ENCODE assay signal across 8 mouse cellular contexts in genomic region chr6:40326341-40326740, GRCm38 (mm10). TPM values are rescaled to one million over a fixed set of nuclear protein-coding genes. Genes with fewer than 3 reads are reported as not detected.
A peak's percentile ranks its signal among the peaks of the same experiment; 100 is the strongest.
DNase-seq lines count a peak whose midpoint lies in the region; ATAC-seq and TF ChIP-seq lines count a peak whose summit lies in the region.

No protein-coding gene starts in this region.

- intact Hi-C loops in heart, adult 2 months (cut with DNase I), result no loop called here

- 86% methylated on average over 8 of the region's 8 CpGs for WGBS in heart, embryonic 13.5 days
- 91% methylated on average over 8 of the region's 8 CpGs for WGBS in heart, adult 2 months
- WGBS in forebrain, embryonic 12.5 days, result 88% methylated on average over 8 of the region's 8 CpGs
- 82% methylated on average over 8 of the region's 8 CpGs for WGBS in liver, postnatal 0 days (ENCODE audit: insufficient replicate concordance)

- no peak overlapping the region for H3K9ac ChIP-seq in heart, embryonic 13.5 days
- no peak overlapping the region for H3K9ac ChIP-seq in heart, adult 2 months (ENCODE audit: low read depth, low read length)
- H3K9ac ChIP-seq in ES-Bruce4 (ENCODE audit: low read depth, poor library complexity, severe bottlenecking), result peak overlapping the region; percentile 49; the same call in 1 of the 2 replicates
- H3K9ac ChIP-seq in forebrain, embryonic 12.5 days, result no peak overlapping the region
- no peak overlapping the region for H3K9ac ChIP-seq in liver, postnatal 0 days (replicated peaks)

- TF ChIP-seq POLR2A in heart, adult 2 months (IDR thresholded peaks at IDR 0.05; ENCODE audit: insufficient read depth, low read depth, low read length), result no peak
- no peak for TF ChIP-seq POLR2A in ES-Bruce4 (IDR thresholded peaks at IDR 0.05; ENCODE audit: insufficient read depth, low read length)

- H3K4me1 ChIP-seq in heart, embryonic 13.5 days, result 0 out of 2 replicates have a peak, but pooled peaks cover 12% of the 10 kb centered on the region
- no peaks in the 10 kb centered on the region; the same call in 1 of the 2 replicates for H3K4me1 ChIP-seq in heart, adult 2 months (ENCODE audit: control insufficient read depth, insufficient read depth, low read length)
- no peaks in the 10 kb centered on the region for H3K4me1 ChIP-seq in ES-Bruce4 (ENCODE audit: control insufficient read depth, insufficient read depth, low read length)
- 0 out of 2 replicates have a peak, but pooled peaks cover 2% of the 10 kb centered on the region for H3K4me1 ChIP-seq in forebrain, embryonic 12.5 days
- H3K4me1 ChIP-seq in liver, postnatal 0 days (ENCODE audit: insufficient read depth), result peaks cover 2% of the 10 kb centered on the region; the same call in 1 of the 2 replicates

- no peak for TF ChIP-seq CTCF in heart, adult 2 months (IDR thresholded peaks at IDR 0.05)
- no peak for TF ChIP-seq CTCF in ES-Bruce4 (IDR thresholded peaks at IDR 0.05; ENCODE audit: low read depth, low read length)
- TF ChIP-seq CTCF in liver, postnatal 0 days (IDR thresholded peaks at IDR 0.05; ENCODE audit: low read depth), result no peak

- no peaks in the 10 kb centered on the region for H3K27me3 ChIP-seq in heart, embryonic 13.5 days (replicated peaks)
- no peaks in the 10 kb centered on the region for H3K27me3 ChIP-seq in heart, adult 2 months (ENCODE audit: control insufficient read depth, insufficient read depth, low read length)
- no peaks in the 10 kb centered on the region for H3K27me3 ChIP-seq in ES-Bruce4 (ENCODE audit: control insufficient read depth, insufficient read depth, low read length, poor library complexity, severe bottlenecking)
- H3K27me3 ChIP-seq in forebrain, embryonic 12.5 days, result no peaks in the 10 kb centered on the region
- no peaks in the 10 kb centered on the region for H3K27me3 ChIP-seq in liver, postnatal 0 days (ENCODE audit: insufficient read depth, low read length)

- H3K79me2 ChIP-seq in heart, adult 2 months (replicated peaks; ENCODE audit: control insufficient read depth, insufficient read depth, low read length), result no peaks in the 10 kb centered on the region

- peak overlapping the region; percentile 77 for H3K4me3 ChIP-seq in heart, embryonic 13.5 days
- H3K4me3 ChIP-seq in heart, adult 2 months, result no peak overlapping the region
- H3K4me3 ChIP-seq in ES-Bruce4 (ENCODE audit: low read depth, low read length), result no peak overlapping the region
- H3K4me3 ChIP-seq in forebrain, embryonic 12.5 days (replicated peaks), result 0 out of 2 replicates have a peak overlapping the region, but pooled peaks have one; percentile 79
- peak overlapping the region; percentile 64; the same call in 1 of the 2 replicates for H3K4me3 ChIP-seq in liver, postnatal 0 days (ENCODE audit: low read depth, low read length)

- ATAC-seq in heart, embryonic 13.5 days (ENCODE audit: extremely low read depth, insufficient number of reproducible peaks, low FRiP score, low TSS enrichment), result no peak
- no peak for ATAC-seq in forebrain, embryonic 12.5 days (ENCODE audit: low FRiP score)
- no peak for ATAC-seq in liver, postnatal 0 days

- H3K4me2 ChIP-seq in heart, embryonic 13.5 days, result peak overlapping the region; percentile 69
- H3K4me2 ChIP-seq in forebrain, embryonic 12.5 days, result peak overlapping the region; percentile 54
- peak overlapping the region; percentile 66 for H3K4me2 ChIP-seq in liver, postnatal 0 days (ENCODE audit: low read depth, low read length)

- no peaks in the 10 kb centered on the region for H3K9me3 ChIP-seq in heart, embryonic 13.5 days
- no peaks in the 10 kb centered on the region for H3K9me3 ChIP-seq in ES-Bruce4 (replicated peaks; ENCODE audit: control insufficient read depth, insufficient read depth, low read length, poor library complexity, severe bottlenecking)
- H3K9me3 ChIP-seq in forebrain, embryonic 12.5 days, result no peaks in the 10 kb centered on the region
- H3K9me3 ChIP-seq in liver, postnatal 0 days (ENCODE audit: low read length), result no peaks in the 10 kb centered on the region

- no peak overlapping the region for H3K27ac ChIP-seq in heart, embryonic 13.5 days (replicated peaks)
- H3K27ac ChIP-seq in heart, adult 2 months, result no peak overlapping the region
- H3K27ac ChIP-seq in ES-Bruce4 (ENCODE audit: insufficient read depth, low read length), result no peak overlapping the region
- H3K27ac ChIP-seq in forebrain, embryonic 12.5 days, result no peak overlapping the region
- no peak overlapping the region for H3K27ac ChIP-seq in liver, postnatal 0 days (ENCODE audit: low read depth)

- H3K36me3 ChIP-seq in heart, embryonic 13.5 days, result peaks cover 17% of the 10 kb centered on the region
- no peaks in the 10 kb centered on the region for H3K36me3 ChIP-seq in heart, adult 2 months (ENCODE audit: control insufficient read depth, insufficient read depth, low read length)
- peaks cover 7% of the 10 kb centered on the region for H3K36me3 ChIP-seq in ES-Bruce4 (ENCODE audit: control insufficient read depth, insufficient read depth, low read length, poor library complexity, severe bottlenecking)
- H3K36me3 ChIP-seq in forebrain, embryonic 12.5 days (replicated peaks), result peaks cover 11% of the 10 kb centered on the region
- 0 out of 2 replicates have a peak, but pooled peaks cover 7% of the 10 kb centered on the region for H3K36me3 ChIP-seq in liver, postnatal 0 days (replicated peaks; ENCODE audit: insufficient read depth, low read length)

- DNase-seq in heart, adult 2 months, result no peak
- DNase-seq in liver, postnatal 0 days, result no peak
- no peak for DNase-seq in spleen, adult 12 weeks (ENCODE audit: low spot score)
- DNase-seq in gastrocnemius, postnatal 4 days (ENCODE audit: low spot score in 2 of 2), result no peak
- no peak for DNase-seq in B cell, adult 2 months

- no peak for TF ChIP-seq EP300 in heart, adult 2 months (IDR thresholded peaks at IDR 0.05; ENCODE audit: insufficient read depth, low read depth, low read length)
- no peak for TF ChIP-seq EP300 in ES-Bruce4 (IDR thresholded peaks at IDR 0.05; ENCODE audit: insufficient read depth, low read depth, low read length)
- TF ChIP-seq EP300 in liver, postnatal 0 days (IDR thresholded peaks at IDR 0.05; ENCODE audit: low read depth), result no peak

RNA-seq across cellular contexts. Expression of gene Agk, which starts 1.4 kb away (rescaled TPM):
- polyA plus RNA-seq in heart, embryonic 13.5 days (2015; fragmentation: Nextera tagmentation; extraction: Ambion mirVana), result 33.9 and 40.6 TPM in 2 replicates
- total RNA-seq in heart, adult 2 months (2021), result 10 to 100 TPM; 16.6 to 17.5 TPM
- polyA plus RNA-seq in heart, adult 2 months (2012; rRNA removed), result 10.7 and 17.4 TPM in 2 replicates
- polyA plus RNA-seq in ES-Bruce4 (2011; ENCODE audit: insufficient read depth, insufficient read length, low read depth, missing spikeins), result 34.7 and 37.4 TPM in 2 replicates
- 39.9 and 44.1 TPM in 2 replicates for polyA plus RNA-seq in forebrain, embryonic 12.5 days (2016; fragmentation: Nextera tagmentation; extraction: Ambion mirVana)
- polyA plus RNA-seq in liver, postnatal 0 days (2015; fragmentation: Nextera tagmentation; extraction: Ambion mirVana), result 8.1 and 9.6 TPM in 2 replicates
- total RNA-seq in gastrocnemius, postnatal 4 days (2021), result 10 to 100 TPM; 16.0 to 18.6 TPM

Comparison
In these comparisons a context has a peak if more than half of its experiments do, and no peak if none do; other contexts are left out.
1. H3K4me3 ChIP-seq: peak in heart, embryonic 13.5 days (single experiment), forebrain, embryonic 12.5 days (single experiment) and liver, postnatal 0 days (single experiment); none in heart, adult 2 months (single experiment) and ES-Bruce4 (single experiment).
2. Peak in every context shown above with its lines, with median percentiles within 50 percentile points of each other: H3K4me2 ChIP-seq.